Mouse (Mus musculus) 416B (cell line): Measurements from ENCODE around the gene Ube2n.
A peak's percentile ranks its signal among the peaks of the same experiment; 100 is the strongest.

Source experiments
- DNase-seq: peaks from one replicate; pipeline ENCODE4 v3.0.0; 2011; ENCODE audit warnings: low read depth

The Ube2n gene

GRCm38 (mm10) chr10:95557337-95557828, 42.4 kb downstream of the Ube2n start:
- peak; percentile 62 for DNase-seq

- DNase-seq: no peak
Measured at GRCm38 (mm10) chr10:95559426-95559825, 44.5 kb downstream of the Ube2n start.

GRCm38 (mm10) chr10:95560394-95560983, 45.5 kb downstream of the Ube2n start:
- DNase-seq: no peak

- no peak for DNase-seq
Measured at GRCm38 (mm10) chr10:95561616-95562015, 46.7 kb downstream of the Ube2n start.

GRCm38 (mm10) chr10:95562395-95562794, 47.5 kb downstream of the Ube2n start:
- peak; percentile 21 for DNase-seq

GRCm38 (mm10) chr10:95562859-95563841, 48.2 kb downstream of the Ube2n start:
- DNase-seq: peak; percentile 65

- peak; percentile 87 for DNase-seq
Measured at GRCm38 (mm10) chr10:95563851-95564845, 49.2 kb downstream of the Ube2n start, which contains the start of gene Nudt4. TSS of gene Nudt4 (minus strand) at chr10:95564146.

GRCm38 (mm10) chr10:95565156-95565854, 50.4 kb downstream of the Ube2n start:
- DNase-seq: peak; percentile 87

- no peak for DNase-seq
Measured at GRCm38 (mm10) chr10:95566786-95567185, 51.8 kb downstream of the Ube2n start.

GRCm38 (mm10) chr10:95567550-95567949, 52.6 kb downstream of the Ube2n start:
- DNase-seq: no peak

- no peak for DNase-seq
Measured at GRCm38 (mm10) chr10:95568016-95568415, 53.1 kb downstream of the Ube2n start.

- no peak for DNase-seq
Measured at GRCm38 (mm10) chr10:95569441-95569840, 54.5 kb downstream of the Ube2n start.

- DNase-seq: no peak
Measured at GRCm38 (mm10) chr10:95574994-95575393, 60.0 kb downstream of the Ube2n start.

- DNase-seq: no peak
Measured at GRCm38 (mm10) chr10:95575839-95576380, 61.0 kb downstream of the Ube2n start.

- DNase-seq: no peak
Measured at GRCm38 (mm10) chr10:95576876-95577566, 62.1 kb downstream of the Ube2n start.

GRCm38 (mm10) chr10:95577567-95577950, 62.6 kb downstream of the Ube2n start:
- DNase-seq: no peak

GRCm38 (mm10) chr10:95585554-95585953, 70.6 kb downstream of the Ube2n start:
- DNase-seq: no peak

GRCm38 (mm10) chr10:95587509-95588220, 72.7 kb downstream of the Ube2n start:
- DNase-seq: peak; percentile 61

- DNase-seq: peak; percentile 72
Measured at GRCm38 (mm10) chr10:95589196-95589595, 74.3 kb downstream of the Ube2n start.
